Mouse (Mus musculus): Measurements from ENCODE around the gene Acot11.

DNA sequence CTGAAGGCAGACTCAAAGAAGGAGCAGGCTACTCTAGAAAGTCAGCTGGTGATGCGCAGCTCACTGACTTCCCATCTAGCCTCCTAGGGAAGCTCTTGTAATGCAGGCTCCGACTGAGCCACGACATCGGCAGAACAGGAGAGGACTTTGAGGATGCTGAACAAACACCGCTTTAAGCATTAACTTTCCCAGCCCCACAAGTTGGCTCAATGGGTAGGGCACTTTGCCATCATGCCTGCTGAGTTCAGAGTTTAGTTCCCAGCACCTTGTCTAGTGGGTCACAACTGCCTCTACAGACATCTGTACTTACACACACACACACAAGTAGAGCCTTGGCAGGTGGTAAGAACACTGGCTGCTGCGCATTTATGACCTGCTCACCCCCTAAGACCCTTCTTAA, 53.1 kb downstream of the Acot11 start:
- no peak for TF ChIP-seq POLR2A (IDR thresholded peaks at IDR 0.05; ENCODE audit: insufficient read depth, low read depth, low read length)
- no peak for TF ChIP-seq CTCF (IDR thresholded peaks at IDR 0.05; ENCODE audit: insufficient read depth, low read depth, low read length)
